Comparison of ENCODE assay signal across 8 mouse cellular contexts in genomic region chr14:55079214-55079970, GRCm38 (mm10). TPM values are rescaled to one million over a fixed set of nuclear protein-coding genes. Genes with fewer than 3 reads are reported as not detected.
DNase-seq lines count a peak whose midpoint lies in the region; ATAC-seq and TF ChIP-seq lines count a peak whose summit lies in the region.

No protein-coding gene starts in this region.

- H3K9ac ChIP-seq in limb, embryonic 14.5 days (ENCODE audit: low read depth, low read length, severe bottlenecking) = no peak overlapping the region; the same call in 1 of the 2 replicates
- peak overlapping the region; percentile 40 for H3K9ac ChIP-seq in midbrain, embryonic 14.5 days (replicated peaks; ENCODE audit: low read length)
- no peak overlapping the region for H3K9ac ChIP-seq in stomach, embryonic 15.5 days

- no peak for TF ChIP-seq POLR2A in limb, embryonic 14.5 days (IDR thresholded peaks at IDR 0.05; ENCODE audit: borderline replicate concordance, extremely low read depth, insufficient read depth, insufficient read length)

- peak overlapping the region; percentile 41; the same call in 1 of the 2 replicates for H3K4me2 ChIP-seq in limb, embryonic 14.5 days (replicated peaks; ENCODE audit: low read depth, low read length, severe bottlenecking)
- H3K4me2 ChIP-seq in midbrain, embryonic 14.5 days (ENCODE audit: low read length) = peak overlapping the region; percentile 46
- H3K4me2 ChIP-seq in stomach, embryonic 15.5 days = peak overlapping the region; percentile 40

- no peak overlapping the region for H3K27ac ChIP-seq in limb, embryonic 14.5 days (replicated peaks; ENCODE audit: low read depth, low read length)
- peak overlapping the region; percentile 91 for H3K27ac ChIP-seq in midbrain, embryonic 14.5 days (replicated peaks; ENCODE audit: low read depth, low read length)
- no peak overlapping the region for H3K27ac ChIP-seq in stomach, embryonic 15.5 days

- peaks cover 13% of the 10 kb centered on the region for H3K4me1 ChIP-seq in limb, embryonic 14.5 days (ENCODE audit: control insufficient read depth, insufficient read depth, low read length)
- peaks cover 38% of the 10 kb centered on the region for H3K4me1 ChIP-seq in midbrain, embryonic 14.5 days (ENCODE audit: control insufficient read depth, insufficient read depth, low read length)
- H3K4me1 ChIP-seq in stomach, embryonic 15.5 days = peaks cover 17% of the 10 kb centered on the region

- DNase-seq in urinary bladder, postnatal 14 days (ENCODE audit: low spot score) = peak; percentile 70
- DNase-seq in urinary bladder, postnatal 10 days (ENCODE audit: low spot score) = no peak
- peak; percentile 86 for DNase-seq in cerebellum, adult 8-10 months
- DNase-seq in forelimb bud, embryonic 11.5 days (ENCODE audit: low read depth, low spot score) = peak; percentile 84
- DNase-seq in limb, embryonic 14.5 days (ENCODE audit: low spot score) = peak; percentile 85
- DNase-seq in midbrain, embryonic 14.5 days = peak; percentile 90

- peak; percentile 82 for ATAC-seq in inflammation-experienced regulatory T-cells, adult 6 months
- ATAC-seq in limb, embryonic 14.5 days (ENCODE audit: low FRiP score, low read depth) = no peak; the same call in 1 of the 2 replicates
- peak; percentile 26; the same call in 1 of the 2 replicates for ATAC-seq in midbrain, embryonic 14.5 days (ENCODE audit: low FRiP score, low TSS enrichment)
- ATAC-seq in stomach, embryonic 15.5 days (ENCODE audit: insufficient read depth, low FRiP score, low read depth) = 0 out of 2 replicates have a peak, but pooled peaks have one; percentile 28

- 19% methylated on average over 8 of the region's 8 CpGs for WGBS in limb, embryonic 14.5 days
- WGBS in midbrain, embryonic 14.5 days = 20% methylated on average over 8 of the region's 8 CpGs
- WGBS in stomach, embryonic 15.5 days = 21% methylated on average over 8 of the region's 8 CpGs

- no peaks in the 10 kb centered on the region for H3K36me3 ChIP-seq in limb, embryonic 14.5 days (ENCODE audit: control insufficient read depth, insufficient read depth, low read length)
- H3K36me3 ChIP-seq in midbrain, embryonic 14.5 days (ENCODE audit: control insufficient read depth, insufficient read depth, low read length) = peaks cover 14% of the 10 kb centered on the region
- no peaks in the 10 kb centered on the region for H3K36me3 ChIP-seq in stomach, embryonic 15.5 days

- H3K4me3 ChIP-seq in limb, embryonic 14.5 days (replicated peaks; ENCODE audit: low read length) = no peak overlapping the region
- no peak overlapping the region for H3K4me3 ChIP-seq in midbrain, embryonic 14.5 days (replicated peaks; ENCODE audit: low read depth, low read length)
- H3K4me3 ChIP-seq in stomach, embryonic 15.5 days (replicated peaks) = no peak overlapping the region

- H3K9me3 ChIP-seq in limb, embryonic 14.5 days (ENCODE audit: control insufficient read depth, low read length) = no peaks in the 10 kb centered on the region
- H3K9me3 ChIP-seq in midbrain, embryonic 14.5 days (ENCODE audit: control insufficient read depth, low read length) = no peaks in the 10 kb centered on the region
- no peaks in the 10 kb centered on the region for H3K9me3 ChIP-seq in stomach, embryonic 15.5 days

- no peaks in the 10 kb centered on the region for H3K27me3 ChIP-seq in limb, embryonic 14.5 days (ENCODE audit: control insufficient read depth, insufficient read depth, low read length)
- no peaks in the 10 kb centered on the region for H3K27me3 ChIP-seq in midbrain, embryonic 14.5 days (ENCODE audit: control insufficient read depth, insufficient read depth, low read length)
- H3K27me3 ChIP-seq in stomach, embryonic 15.5 days (replicated peaks) = no peaks in the 10 kb centered on the region

RNA-seq across cellular contexts. Expression of gene Zfhx2, which starts 12.7 kb away (rescaled TPM):
- polyA plus RNA-seq in inflammation-experienced regulatory T-cells, adult 6 months (2017; shearing (Covaris generic)) = 1 to 10 TPM; 4.1 to 4.9 (median 4.2) TPM
- 5.3 and 6.1 TPM in 2 replicates for polyA plus RNA-seq in limb, embryonic 14.5 days (2012; rRNA removed)
- 3.7 and 4.7 TPM in 2 replicates for polyA plus RNA-seq in limb, embryonic 14.5 days (2014; fragmentation: Nextera tagmentation; extraction: Ambion mirVana)
- 24.9 and 28.4 TPM in 2 replicates for polyA plus RNA-seq in midbrain, embryonic 14.5 days (2014; fragmentation: Nextera tagmentation; extraction: Ambion mirVana)
- polyA plus RNA-seq in stomach, embryonic 15.5 days (2015; fragmentation: Nextera tagmentation; extraction: Ambion mirVana) = 4.4 and 5.1 TPM in 2 replicates

RNA-seq across cellular contexts. Expression of gene Thtpa, which starts 15.2 kb away (rescaled TPM):
- 10 to 100 TPM in 1 of 3 experiments, 1 to 10 TPM in 2; 7.8 to 12.1 (median 9.3) TPM for polyA plus RNA-seq in inflammation-experienced regulatory T-cells, adult 6 months (2017; shearing (Covaris generic))
- 11.9 and 12.4 TPM in 2 replicates for polyA plus RNA-seq in limb, embryonic 14.5 days (2012; rRNA removed)
- polyA plus RNA-seq in limb, embryonic 14.5 days (2014; fragmentation: Nextera tagmentation; extraction: Ambion mirVana) = 19.9 and 20.3 TPM in 2 replicates
- polyA plus RNA-seq in midbrain, embryonic 14.5 days (2014; fragmentation: Nextera tagmentation; extraction: Ambion mirVana) = 27.9 and 33.7 TPM in 2 replicates
- polyA plus RNA-seq in stomach, embryonic 15.5 days (2015; fragmentation: Nextera tagmentation; extraction: Ambion mirVana) = 19.4 and 21.6 TPM in 2 replicates

RNA-seq across cellular contexts. Expression of gene Ap1g2, which starts 27.0 kb away (rescaled TPM):
- 100 to 1,000 TPM; 103 to 111 (median 110) TPM for polyA plus RNA-seq in inflammation-experienced regulatory T-cells, adult 6 months (2017; shearing (Covaris generic))
- 22.9 and 31.4 TPM in 2 replicates for polyA plus RNA-seq in limb, embryonic 14.5 days (2012; rRNA removed)
- 19.5 and 20.4 TPM in 2 replicates for polyA plus RNA-seq in limb, embryonic 14.5 days (2014; fragmentation: Nextera tagmentation; extraction: Ambion mirVana)
- polyA plus RNA-seq in midbrain, embryonic 14.5 days (2014; fragmentation: Nextera tagmentation; extraction: Ambion mirVana) = 6.8 and 7.6 TPM in 2 replicates
- 38.5 and 42.5 TPM in 2 replicates for polyA plus RNA-seq in stomach, embryonic 15.5 days (2015; fragmentation: Nextera tagmentation; extraction: Ambion mirVana)

RNA-seq across cellular contexts. Expression of gene Jph4, which starts 37.3 kb away (rescaled TPM):
- polyA plus RNA-seq in inflammation-experienced regulatory T-cells, adult 6 months (2017; shearing (Covaris generic)) = not detected
- 10.4 and 11.2 TPM in 2 replicates for polyA plus RNA-seq in limb, embryonic 14.5 days (2012; rRNA removed)
- 2.5 and 3.0 TPM in 2 replicates for polyA plus RNA-seq in limb, embryonic 14.5 days (2014; fragmentation: Nextera tagmentation; extraction: Ambion mirVana)
- 31.1 and 38.9 TPM in 2 replicates for polyA plus RNA-seq in midbrain, embryonic 14.5 days (2014; fragmentation: Nextera tagmentation; extraction: Ambion mirVana)
- polyA plus RNA-seq in stomach, embryonic 15.5 days (2015; fragmentation: Nextera tagmentation; extraction: Ambion mirVana) = 1.6 and 2.1 TPM in 2 replicates
